Mouse (Mus musculus) brain, embryonic 18.5 days (tissue): ENCODE results near the gene Vipr2.

Experiments
- DNase-seq: peaks from one replicate; pipeline ENCODE4 v3.0.0-alpha.2; 2012; ENCODE audit warnings: low read depth, low spot score

The Vipr2 gene

DNA sequence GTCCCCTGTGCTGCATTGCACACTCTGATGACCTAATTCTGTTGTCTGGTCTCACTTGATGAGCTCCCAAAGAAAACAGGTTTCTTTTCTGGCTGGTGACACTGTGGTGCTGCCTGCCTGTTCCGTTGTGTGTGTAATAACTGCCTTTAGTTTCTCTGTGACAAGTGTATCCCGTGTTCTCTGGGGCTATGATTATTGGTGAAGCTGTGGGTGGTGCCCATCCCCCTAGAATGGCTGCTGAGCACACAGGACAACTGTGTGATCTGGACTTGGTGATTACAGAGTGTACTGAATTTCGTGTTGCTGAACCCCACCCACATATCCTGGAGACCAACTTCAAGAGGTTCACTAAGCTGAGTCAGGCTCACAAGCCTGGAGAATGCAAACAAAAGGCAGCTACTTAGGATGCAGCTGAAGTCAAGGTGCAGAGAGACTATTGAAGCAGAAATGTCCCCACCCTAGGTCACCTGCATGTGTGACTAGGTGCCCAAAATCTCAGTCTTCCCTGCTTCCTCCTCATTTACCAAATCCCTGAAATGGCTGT, 18.9 kb downstream of the Vipr2 start:
- DNase-seq = no peak

DNA sequence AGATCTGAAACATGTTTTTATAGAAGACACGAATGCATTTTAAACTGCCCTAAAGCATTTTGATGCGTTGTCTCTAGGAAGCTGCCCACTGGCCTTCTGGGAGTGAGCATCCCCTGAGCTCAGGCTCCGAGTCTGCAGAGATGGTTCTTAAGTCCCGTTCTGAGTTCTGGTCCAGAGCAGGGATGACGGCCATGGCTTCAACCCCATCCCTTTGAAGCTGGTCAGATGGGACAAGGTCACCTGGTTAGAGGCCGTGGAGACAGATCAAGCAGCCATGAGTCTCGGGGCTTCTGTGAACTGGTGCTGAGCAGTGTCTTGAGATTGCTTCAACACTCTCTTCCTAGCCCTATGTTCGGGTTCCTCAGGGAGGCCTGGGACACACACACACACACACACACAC, 19.6 kb downstream of the Vipr2 start:
- DNase-seq = no peak

DNA sequence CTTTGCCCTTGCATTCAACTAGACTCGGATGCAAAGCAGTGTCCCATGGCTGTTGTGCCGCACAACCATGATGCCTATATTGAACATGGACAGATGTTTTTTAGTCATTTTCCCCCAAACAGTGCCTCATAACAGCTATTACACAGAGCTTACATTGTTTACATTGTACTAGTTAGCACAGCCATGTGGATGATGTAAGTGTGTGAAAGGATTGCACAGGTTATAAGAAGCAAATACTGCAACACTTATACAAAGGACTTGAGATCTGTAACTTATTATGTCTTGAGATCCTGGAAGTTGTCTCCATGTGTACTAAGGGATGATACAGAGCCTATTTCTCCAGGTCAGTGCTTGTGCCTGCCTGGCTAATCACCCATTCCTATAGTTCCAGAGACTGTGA, 24.4 kb downstream of the Vipr2 start:
- no peak for DNase-seq

DNA sequence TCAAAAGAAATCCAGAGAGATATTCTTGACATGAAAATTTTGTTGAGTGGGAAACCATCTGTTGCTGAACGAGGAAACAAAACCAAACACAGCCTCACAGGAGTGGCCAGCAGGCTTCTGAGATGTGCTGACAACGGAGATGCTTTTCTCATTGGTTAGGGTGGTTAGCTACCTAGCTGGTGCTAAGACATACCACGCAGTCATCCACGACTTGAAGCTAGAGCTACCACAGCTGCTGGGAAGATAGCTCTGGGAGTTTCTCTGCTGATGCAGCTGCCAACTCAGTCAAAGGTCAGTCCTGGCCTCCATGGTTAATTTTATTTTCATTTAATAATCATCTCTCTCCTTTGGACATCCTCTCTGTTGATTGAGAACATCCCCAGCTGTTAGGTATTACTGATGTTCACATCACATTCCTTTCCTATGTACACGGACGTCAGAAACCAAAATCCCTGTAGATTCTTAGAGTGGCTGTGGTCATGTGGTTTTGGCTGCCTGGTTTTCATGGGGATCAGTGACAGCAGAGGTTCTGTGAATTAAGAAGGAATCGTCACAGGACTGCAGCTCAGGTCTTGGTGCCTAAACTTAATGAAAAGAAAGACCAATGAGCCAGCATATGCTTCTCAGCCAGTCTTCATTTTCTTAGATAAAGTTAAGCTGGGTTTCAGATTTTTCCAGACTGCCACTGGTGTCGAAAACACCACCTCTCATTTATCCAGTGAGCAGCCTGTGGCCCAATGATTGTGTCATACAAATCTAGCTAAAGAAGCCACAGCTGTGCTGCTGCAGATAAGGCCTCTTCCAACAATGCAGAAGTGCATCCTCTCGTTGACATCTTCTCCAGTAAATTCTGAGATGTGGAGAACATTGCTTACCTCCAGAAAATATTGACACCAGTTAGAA, 32.2 kb downstream of the Vipr2 start:
- DNase-seq = no peak

DNA sequence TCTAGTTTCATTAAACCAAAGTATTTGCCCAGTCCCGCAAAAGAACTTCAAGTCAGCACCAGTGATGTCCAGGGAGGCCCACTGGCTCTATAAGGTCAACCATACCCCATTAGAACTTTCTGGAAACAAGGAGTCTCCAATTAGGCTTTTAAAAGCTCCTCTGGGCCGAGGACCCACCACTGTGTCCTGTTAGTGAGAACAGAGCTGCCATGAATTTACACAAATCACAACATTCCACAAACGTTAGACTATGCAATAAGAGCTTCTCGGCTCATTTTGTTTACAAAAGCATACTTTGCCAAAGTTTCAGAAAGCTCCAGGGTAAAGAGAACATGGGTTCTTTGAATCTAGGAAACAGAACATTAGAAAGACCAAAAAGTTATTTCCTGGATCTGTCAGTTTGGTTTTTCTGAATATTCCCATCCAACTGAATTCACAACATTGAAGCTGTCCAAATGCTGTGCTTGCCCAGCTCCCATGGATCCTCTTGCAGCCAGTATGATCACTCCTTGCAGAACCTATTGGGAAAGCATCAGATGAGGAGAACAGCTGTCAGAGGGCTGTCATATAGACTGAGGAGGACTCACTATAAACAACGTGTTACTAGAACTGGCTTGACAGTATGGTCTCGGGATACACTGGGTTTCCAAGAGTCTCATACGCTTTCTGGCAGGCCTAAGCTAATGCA, 33.6 kb downstream of the Vipr2 start:
- no peak for DNase-seq

DNA sequence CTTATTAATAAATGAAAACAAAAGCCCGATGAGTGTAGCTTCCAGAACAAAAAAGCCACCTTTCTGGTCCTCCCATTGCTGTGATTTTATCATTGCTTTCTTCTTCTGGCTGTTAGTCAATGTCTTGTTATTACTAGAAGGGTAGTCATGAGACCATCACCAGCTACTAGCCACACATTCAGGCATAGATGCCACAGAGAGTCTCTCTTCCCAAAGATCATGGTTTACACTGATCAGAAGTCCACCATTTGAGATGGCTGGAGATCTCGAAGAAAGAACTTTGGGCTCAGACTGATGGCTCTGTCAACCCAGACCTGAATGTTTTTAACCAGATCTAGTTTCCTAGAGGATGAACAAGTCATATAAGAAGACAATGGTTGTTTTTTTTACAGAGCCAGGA, 38.3 kb downstream of the Vipr2 start:
- DNase-seq = no peak

DNA sequence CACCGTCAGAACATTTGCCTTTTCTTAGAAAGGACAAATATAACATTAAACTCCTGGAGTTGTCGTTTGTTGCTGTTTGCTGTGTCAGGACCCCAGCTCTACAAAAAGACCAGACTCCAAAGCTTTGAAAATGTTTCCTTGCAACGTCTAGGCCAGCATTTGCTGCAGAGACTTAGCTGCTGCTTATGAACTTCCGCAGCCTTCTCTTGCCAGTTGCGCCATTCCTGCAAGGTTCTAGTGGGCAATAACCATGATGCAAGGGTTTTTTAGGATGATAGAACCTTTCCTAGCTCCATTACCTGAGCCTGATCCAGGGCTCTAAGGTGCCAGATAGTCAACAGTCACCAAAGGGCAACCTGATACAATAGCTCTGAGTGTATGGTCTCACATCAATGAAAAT, 38.9 kb downstream of the Vipr2 start:
- no peak for DNase-seq

DNA sequence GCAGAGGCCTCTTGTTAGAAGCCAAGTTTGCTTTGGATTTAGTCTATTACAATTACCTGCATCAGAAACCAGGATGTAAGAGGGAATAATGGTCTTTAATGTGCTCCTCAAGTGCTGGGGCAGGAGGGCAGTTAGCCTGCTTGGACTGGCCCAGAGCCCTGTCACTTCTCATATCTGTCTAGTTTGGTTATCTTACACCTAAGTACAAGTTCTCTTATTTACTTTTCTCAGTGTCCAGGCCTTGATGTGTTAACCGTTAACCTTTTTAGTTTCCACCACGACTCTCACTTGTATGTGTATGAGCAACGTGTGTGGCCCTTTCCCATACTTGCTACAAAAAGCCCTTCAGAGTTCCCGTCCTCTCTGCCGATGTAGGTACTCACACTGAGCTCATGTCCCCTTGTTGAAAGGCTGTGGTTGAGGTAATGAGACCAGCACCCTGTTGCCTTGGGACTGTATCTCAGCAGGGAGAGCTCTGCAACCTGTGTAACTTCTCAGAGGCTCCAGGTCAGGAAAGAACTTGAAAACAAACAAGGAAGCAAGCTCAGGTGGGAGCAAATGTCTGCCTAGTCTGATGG, 39.9 kb downstream of the Vipr2 start:
- no peak for DNase-seq

DNA sequence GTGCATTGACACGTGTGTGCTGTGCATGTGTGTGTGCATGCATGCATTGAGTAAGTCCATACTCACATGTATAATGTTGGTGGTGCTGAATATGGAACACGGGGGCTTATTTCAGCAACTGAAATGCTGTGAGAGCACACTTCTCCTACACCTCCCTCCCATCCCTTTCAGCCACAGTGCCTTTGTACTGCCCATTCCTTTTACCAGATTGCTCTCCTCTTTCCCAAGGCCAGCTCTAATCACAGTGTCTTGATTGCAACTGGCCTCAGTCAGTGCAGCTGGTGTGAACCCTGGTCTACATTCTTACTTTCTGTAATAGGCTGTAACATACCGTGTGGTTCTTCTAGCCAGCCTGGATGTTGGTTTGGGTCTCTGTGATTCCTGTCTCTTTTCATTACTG, 41.5 kb downstream of the Vipr2 start:
- DNase-seq = no peak

DNA sequence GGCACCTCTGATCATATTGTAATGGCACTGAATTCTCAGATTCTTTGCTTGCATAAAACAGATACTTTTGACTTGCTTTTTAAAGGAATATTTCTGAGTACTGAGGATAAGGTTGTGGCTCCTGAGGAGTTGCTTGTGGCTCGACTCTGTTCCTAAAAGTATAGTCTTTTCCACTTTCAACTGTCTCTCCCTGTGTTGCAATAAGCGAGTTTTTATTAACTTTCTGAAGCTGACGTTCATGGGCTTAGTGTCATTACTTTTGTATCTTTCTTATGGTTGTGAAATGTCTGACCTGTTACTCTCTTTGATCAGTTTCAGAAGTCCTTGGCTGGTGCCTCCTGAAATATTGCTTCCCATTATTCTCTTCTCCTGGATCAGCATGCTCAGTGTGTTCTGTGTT, 46.3 kb downstream of the Vipr2 start:
- no peak for DNase-seq

DNA sequence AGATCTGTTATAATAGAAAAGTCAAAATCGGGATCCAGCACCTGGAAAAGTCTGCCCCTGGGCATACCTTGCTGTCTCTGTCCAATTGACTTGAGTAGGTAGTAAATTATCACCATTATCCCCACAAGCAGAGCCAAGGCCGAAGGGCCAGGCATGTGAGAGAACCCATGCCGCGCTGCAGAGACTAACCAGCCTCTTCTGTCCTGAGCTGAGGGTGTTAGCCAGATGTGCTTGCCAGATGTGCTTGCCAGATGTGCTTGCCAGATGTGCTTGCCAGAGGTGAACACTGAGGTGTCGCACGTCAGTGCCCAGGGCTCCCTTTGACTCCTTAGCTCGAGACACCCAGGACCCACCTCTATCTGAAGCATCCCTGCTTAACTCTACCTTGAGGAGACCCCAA, 53.4 kb downstream of the Vipr2 start:
- no peak for DNase-seq

DNA sequence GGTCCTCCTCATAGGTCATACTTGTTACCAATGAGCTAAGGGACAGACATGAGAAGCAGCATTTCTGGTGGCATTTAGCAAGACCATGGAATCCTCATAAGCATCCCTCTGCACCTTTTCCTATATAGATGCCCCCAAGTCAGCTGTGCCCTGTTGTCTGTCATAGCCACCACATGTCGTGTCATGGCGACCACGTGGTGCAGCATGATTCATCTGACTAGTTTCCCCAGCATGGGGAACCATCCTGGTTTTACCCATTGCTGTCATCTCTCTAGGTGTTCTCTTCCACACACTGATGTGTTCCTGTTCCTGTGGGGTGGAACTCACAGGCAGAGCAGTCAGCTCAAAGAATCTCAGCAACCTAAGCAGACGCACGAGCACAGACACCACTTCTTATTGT, 55.4 kb downstream of the Vipr2 start:
- no peak for DNase-seq

DNA sequence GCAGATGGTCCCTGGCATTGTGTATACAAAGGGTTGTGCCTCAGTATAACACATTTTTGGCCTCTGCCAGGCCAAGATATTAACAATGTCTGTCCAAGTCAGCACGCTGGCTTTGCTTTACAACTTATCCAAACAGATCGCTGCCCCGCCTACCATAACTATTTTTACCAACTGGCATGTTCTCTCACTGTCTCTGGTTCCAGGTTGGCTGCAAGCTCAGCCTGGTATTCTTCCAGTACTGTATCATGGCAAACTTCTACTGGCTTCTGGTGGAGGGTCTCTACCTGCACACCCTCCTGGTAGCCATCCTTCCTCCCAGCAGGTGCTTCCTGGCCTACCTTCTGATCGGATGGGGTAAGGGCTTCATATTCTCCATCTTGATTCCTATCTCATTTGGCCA, 58.4 kb downstream of the Vipr2 start:
- DNase-seq = no peak

DNA sequence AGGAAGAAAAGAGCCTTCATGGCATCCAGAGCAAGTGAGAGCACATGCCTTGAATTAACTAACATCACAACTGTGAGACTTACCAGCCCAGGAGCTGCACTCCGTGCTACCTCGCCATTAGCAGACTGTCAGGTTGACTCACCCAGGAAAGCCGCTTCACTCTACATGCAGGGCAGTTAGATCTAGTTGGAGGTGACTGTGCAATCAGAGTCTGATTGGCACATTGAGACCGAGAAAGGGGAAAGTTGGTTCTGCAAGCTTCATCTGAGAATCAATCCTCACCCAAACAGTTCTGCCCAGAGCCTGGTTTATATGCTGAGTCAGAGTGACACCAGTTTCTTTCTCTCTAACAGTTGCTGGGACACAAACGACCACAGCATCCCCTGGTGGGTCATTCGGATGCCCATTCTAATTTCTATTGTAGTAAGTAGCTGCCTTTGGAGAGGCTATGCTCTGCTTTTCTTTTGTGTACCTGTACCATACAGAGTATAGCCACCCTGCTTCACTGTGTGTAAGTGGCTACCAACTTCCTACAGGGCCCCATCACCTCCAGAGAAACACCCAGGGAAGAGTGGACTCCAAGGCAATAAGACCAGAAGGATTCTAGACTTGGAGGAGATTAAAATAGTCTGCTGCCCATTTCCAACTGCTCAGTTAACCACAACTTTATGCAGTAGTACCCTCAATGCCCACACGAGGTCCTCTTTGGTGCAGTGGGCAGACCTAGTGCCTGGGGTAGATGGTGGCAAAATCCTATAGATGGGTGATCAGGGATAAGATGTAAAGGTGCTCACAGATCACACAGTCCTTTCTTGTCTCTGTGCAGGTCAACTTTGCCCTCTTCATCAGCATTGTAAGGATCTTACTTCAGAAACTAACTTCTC, 61.0 kb downstream of the Vipr2 start:
- no peak for DNase-seq

DNA sequence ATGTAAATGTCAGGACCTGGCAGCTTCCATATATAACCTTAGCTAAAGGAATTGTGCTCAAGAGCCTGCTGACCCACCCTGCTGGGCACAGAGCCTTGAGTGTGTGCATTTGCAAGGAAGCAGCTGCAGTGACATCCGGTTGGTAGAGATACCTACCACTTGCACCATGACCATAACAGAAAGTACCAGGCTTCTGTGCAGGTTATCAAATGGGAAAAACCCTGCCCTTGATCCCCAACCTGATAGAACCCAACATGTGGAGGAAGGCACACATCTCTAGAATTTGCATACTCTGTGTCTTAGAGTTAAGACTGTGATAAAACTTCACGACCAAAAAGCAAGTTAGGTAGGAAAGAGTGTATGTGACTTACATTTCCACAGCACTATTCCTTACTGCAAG, 63.1 kb downstream of the Vipr2 start:
- no peak for DNase-seq

DNA sequence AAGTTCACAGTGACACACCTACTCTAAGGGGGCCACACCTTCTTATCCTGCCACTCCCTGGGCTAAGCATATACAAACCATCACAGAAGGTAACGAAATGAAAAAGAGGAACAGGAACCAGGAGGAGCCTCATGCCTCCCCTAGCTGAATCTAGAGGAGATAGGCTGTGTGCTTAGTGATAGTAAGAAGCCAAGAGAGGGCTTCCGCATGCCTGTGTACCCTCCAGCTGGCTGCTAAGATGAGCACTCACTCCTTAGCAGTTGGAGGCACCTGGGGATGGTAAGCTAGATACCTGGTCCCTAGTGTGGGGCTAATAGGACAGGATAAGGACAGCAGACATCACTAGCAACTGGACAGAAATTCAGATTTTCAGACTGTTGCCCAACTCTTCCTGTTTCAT, 64.3 kb downstream of the Vipr2 start:
- DNase-seq = no peak

DNA sequence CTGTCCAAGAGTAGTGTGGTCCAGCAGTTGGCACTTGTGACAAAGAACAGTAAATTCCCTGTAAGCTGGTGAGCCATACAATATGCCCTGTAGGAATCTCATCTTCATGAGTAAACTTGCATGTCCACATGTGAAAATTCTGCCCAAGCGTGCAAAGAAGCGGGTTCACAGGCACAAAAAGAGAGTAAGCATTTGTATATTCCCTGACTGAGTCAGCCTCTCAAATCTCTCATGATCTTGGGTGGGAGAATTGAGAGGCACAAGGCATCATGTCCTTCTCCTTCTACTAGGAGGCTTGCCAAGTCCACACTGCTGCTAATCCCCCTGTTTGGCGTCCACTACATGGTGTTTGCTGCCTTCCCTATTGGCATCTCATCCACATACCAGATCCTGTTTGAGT, 64.9 kb downstream of the Vipr2 start:
- no peak for DNase-seq

DNA sequence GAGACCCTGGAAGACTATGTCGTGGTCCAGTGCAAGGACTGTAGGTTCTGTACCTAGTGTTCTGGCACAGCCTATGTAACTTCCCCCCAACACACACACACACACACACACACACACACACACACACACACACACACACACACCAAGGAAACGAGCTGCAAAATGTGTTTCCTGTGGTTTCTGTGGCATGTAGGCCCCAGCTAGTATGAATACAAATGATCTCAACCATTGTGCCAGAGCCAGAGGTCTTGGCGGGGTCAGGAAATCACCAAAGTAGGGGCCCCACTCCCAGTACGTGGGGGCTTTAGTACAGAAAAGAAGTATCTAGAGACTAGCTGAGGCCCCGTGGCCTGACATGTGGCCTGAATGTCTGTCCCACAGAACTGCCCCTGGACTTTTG, 67.7 kb downstream of the Vipr2 start:
- DNase-seq = no peak

DNA sequence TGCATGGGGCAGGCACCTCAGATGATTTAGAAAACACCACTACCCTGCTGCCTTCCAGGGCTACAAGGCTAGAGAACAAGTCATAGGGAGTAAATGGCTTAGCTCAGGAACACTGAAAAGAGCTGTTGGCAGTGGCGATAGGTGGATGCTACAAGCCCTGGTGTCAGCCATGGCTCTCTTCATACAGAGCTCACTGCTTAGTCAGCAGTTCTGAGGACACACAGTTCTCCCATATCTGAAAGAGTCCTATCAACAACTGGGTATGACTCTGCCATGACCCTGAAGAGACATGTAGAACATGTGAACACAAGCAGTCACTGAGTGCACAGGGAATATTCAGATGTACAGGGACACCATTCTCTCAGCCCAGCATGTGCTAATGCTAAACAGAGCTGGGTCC, 68.2 kb downstream of the Vipr2 start:
- DNase-seq = no peak

DNA sequence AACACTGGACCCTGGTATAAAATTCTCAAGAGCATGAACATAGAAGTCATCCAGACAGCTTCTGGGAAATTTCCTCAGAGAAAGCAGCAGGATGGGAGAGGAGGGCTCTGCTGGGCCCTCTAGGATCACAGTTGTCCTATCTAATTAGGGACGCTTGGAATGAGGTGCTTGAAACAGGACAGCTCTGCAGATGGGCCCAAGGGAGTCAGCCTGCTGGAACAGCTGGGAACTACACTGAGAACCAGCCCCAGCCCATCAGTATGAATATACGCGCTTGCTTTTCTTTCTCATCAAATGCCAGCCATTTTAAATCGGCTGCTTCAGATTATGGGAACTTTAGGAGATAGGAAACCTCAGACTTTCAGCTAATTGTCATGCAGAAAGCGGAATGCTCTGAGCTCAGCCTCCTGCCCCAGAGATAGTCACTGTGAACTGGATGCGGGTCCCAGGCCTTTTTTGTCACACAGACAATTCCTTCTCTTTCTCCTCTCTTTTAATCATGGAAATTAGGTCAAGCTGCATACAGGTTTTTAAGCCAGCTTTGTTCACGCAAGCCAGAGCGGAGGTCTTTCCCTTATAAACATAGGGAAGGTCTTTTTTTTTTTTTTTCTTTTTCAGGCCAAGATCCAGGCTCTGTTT, 69.6 kb downstream of the Vipr2 start:
- DNase-seq = no peak

DNA sequence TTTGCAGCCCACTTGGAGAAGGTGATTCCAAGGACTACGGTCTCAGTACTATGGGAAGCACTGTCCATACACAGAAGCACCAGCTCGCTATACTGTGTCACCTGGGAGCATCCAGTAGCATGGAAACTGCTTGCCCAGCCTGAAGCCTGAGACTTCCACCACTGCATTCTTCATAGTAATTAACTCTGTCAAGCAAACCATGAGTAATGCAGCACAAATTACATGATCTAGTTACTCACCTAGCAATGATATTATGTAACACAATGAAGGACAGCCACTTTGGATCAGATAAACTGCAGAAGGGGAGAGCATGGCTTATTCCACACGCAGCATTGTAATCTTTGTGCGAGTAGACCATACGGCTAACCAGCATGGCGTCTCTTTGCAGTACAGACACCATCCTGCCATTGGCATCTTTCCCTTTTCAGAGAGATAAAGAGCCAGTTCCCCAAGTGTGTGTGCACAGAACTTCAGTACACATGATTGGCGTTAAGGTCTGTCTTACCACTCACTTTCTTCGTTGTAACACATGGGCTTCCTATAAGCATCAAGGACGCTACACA, 75.4 kb downstream of the Vipr2 start:
- no peak for DNase-seq
